Mouse (Mus musculus) kidney, adult 2 months (tissue): ENCODE data around the gene BC048403.

Experiments
- CTCF ChIP-seq: fragments of 200-500 bp; conservative IDR thresholded peaks from 2 replicates; pipeline ENCODE4 v1.5.1; 2011; ENCODE audit warnings: low read depth, mild to moderate bottlenecking, control low read depth, low read length, moderate library complexity, mixed read lengths; ENCODE audit not compliant: insufficient read depth, insufficient read length
- POLR2A ChIP-seq: fragments of 200-500 bp; IDR thresholded peaks from one replicate; pipeline ENCODE4 v1.6.1; 2011; ENCODE audit warnings: low read depth, low read length, control low read depth

DNA sequence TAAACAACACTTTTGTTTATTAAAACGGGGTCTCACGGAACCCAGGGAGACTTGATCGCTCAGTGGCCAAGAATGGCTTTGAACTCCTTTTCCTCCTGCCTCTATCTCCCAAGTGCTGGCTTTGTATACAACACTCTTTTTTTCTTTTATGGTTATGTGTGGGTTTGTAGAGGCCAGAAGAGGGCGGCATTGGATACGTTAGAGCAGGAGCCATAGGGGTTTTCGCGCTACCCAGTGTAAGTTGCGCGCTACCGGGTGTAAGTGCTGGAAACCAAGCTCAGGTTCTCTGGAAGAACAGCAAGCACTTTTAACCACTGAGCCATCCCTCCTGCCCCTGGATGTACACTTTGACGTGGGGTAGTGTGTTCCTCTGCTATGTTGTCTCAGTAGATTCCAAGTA lies 45.2 kb upstream of the BC048403 start:
- TF ChIP-seq POLR2A (no peak), CTCF (no peak)
